Mouse (Mus musculus): ENCODE measurements at regions not wholly inside any gene's neighbourhood (a gene's known extent, or its start where the extent isn't known, plus 50 kb on each side); places are given as distances from the start of the nearest gene placed in this dataset.

DNA sequence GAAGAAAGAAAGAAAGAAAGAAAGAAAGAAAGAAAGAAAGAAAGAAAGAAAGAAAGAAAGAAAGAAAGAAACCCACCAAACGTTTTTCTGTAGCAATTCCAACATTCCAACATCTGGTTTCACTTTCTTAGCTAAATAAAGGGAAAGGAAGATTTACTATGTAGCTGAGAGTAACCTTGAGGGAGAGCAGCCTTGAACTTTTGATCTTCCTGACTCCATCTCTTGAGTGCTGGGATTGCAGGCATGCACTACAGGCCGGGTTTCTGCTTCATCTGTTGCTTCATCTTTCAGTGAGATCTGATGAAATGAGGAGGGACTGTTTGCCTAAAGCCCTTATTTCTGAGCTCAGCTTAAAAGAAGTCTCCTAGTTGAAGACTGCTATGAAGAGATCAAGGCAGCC, 57.8 kb upstream of the Tmem164 start:
- TF ChIP-seq POLR2A (IDR thresholded peaks at IDR 0.05; ENCODE audit: borderline replicate concordance, low read depth, low read length) (no peak), CTCF (IDR thresholded peaks at IDR 0.05; ENCODE audit: low read depth, low read length) (no peak)
